Mouse (Mus musculus) gastrocnemius, postnatal 25 days (tissue): Measurements from ENCODE around the gene Sh3rf1. TPM values are rescaled to one million over a fixed set of nuclear protein-coding genes. Genes with fewer than 3 reads are reported as not detected.

Source experiments
- DNase-seq: peaks from one replicate; pipeline ENCODE4 v3.0.0; 2022
- total RNA-seq, 2 experiments: library from RNA; stranded (reverse); gene quantifications; 1 replicate in 1 of 2; 2 replicates in 1 of 2; pipeline ENCODE4 v1.2.3; 2021

The Sh3rf1 gene
- total RNA-seq, 2 experiments from 2014 or later, result 1.9 to 2.2 TPM

- no peak for DNase-seq
These were observed 63.2 kb downstream of the Sh3rf1 start for GRCm38 (mm10) chr8:61286795-61287385.

DNA sequence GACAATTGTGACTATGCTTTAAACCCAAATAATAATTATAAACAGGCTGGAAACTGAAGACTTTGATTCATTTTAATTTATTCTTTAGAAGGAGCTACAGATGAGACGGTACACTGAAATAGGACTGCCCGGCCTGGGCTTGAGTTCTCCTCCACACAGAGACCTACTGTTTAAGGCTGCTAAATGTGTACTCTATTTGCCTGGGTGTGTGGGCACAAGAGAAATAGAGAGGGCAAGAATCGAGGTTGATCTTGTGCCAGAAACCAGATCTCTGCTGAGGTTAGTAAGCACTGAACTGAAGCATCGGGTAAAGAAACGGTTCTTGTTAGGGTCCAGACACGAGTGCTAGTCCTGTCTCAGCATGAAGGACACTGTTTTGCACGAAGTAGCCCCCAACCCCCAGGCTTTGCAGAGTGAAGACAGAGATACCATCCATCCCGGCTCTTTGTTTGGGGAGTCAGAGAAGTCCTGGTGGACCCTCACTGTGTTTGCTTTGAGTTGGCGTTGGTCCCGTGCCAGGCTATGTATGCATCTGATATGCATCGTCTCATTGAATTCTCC is 64.4 kb downstream of the Sh3rf1 start:
- no peak for DNase-seq

DNA sequence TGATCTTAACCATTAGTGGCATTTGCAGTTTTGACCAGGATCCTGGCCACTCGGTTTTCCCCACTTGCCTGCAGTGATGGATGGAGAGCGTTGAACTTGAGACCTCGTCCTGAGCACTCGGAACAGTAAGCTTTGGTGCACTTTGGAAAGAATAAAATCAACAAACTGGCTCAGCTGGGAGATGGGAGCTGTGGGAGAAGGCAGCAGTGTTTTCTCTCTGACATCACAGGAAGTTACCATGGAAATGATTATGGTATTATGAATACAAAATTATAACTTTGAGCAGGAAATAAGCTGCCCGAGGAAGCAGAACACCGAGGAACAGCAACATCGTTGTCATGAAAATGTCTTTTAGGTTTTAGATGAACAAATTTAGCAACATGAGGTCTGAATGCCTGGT is 65.0 kb downstream of the Sh3rf1 start:
- DNase-seq, result no peak

- no peak for DNase-seq
These were observed 71.4 kb downstream of the Sh3rf1 start for GRCm38 (mm10) chr8:61295040-61295439.

- DNase-seq, result no peak
These were observed 71.8 kb downstream of the Sh3rf1 start for GRCm38 (mm10) chr8:61295441-61295840.

DNA sequence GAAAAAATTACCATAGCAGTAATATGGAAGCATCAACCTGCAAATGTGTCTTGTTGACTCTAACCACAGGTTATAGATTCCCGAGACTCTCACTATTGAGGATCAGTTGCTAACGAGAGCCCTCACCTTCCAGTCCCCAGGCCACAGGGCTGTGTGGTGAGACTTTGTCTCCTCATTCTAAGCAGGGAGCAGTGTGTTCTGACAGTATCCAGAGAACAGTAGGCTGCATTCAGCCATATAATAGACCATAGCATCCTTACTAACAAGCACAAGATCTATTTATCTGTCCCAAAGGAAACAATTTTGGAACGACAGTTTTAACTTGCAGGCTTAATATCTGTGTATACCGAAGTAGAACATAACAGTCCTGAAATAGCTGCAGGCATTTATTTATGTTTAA is 75.2 kb downstream of the Sh3rf1 start:
- no peak for DNase-seq

DNA sequence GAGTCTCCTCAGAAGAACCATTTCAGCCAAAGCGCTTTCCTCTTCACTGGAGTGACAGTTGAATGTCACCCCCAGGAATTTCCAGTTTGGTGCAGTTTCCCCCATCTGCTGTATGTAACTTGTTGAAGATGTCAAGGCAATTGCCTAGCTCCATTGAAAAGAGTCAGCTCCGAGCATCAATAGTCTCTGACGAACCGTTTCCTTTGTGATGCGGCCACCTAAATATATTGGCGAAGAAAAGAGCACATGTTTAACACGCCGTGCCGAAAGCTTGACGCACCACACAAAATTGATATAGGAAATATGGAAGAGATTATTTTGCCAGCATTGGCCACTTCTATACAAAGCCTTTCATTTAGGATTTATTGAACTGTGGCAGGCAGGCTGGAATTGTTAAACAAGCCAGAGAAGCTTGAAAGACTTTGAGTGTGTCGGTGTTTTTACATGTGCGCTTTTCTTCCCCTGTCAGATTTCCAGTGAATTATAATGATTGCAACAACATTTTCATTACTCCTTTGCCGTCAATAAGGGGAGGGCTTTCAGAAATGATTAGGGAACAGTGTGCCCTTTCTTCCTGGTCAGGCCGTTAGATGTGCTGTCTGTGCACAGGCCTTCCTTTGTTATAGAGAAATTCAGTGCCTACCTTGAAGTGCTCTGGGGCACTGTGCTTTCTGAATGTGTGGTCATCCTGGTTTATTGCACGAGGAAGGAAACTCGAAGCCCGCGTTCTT is 77.8 kb downstream of the Sh3rf1 start:
- no peak for DNase-seq

DNA sequence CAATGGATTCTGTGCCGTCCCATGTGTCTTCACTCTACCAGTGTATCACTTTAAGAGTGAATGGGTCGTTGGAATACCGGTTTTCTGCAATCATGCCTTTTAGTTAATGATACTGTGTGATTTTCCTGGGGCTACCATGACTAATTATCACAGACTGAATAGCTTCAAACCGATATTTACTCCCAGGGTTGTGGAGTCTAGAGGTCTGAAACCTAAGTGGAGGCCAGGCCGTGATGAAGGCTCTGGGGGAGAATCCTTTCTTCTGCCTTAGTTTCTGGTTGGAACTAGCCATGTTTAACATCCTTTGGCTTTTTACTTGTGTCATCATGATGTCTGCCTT is 78.3 kb downstream of the Sh3rf1 start:
- no peak for DNase-seq

GRCm38 (mm10) chr8:61305451-61306070 is 81.9 kb downstream of the Sh3rf1 start:
- no peak for DNase-seq

- no peak for DNase-seq
These were observed 82.9 kb downstream of the Sh3rf1 start for GRCm38 (mm10) chr8:61306501-61307112.

DNA sequence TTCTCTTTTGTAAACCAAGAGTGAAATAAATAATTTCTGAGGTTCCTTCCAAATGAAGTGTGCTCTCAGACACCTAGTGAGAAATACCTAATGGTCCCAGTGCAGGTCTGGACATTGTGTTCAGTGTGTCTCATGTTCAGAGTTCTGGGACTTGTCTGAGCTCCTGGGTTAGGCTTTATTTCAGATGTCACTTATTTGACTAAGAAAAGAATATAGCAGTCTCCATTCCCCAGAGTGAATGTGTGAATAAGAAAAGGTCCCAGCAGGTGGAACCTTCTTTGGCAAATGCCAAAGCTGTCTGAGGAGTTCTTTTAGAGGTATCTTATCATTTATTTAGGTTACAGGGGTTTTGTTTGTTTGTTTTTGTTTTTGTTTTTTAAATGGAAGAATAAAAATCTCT is 85.2 kb downstream of the Sh3rf1 start:
- DNase-seq, result no peak

- DNase-seq, result no peak
These were observed 86.1 kb downstream of the Sh3rf1 start for GRCm38 (mm10) chr8:61309530-61310402.

DNA sequence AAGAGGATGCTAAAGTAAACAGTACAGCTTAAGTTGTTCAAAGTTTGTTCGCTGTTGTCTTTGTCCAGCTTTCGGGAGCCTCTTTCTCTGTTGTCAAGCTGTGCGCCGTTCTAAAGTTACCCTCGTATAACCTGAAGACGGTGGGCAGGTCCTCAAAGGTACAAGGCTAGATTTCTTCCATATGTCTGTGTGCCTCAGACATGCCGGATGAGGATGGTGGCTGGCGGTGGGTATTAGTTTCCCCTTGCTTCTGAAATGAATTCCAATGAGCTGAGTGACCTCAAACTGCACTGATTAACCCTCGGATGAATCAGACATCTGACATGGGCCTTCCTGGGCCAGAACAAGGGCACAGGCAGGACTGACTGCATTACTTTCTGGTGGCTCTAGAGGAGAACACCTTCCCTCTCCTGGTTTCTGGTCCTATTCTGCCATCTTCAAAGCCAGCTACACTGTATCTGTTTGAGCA is 86.8 kb downstream of the Sh3rf1 start:
- DNase-seq, result no peak

- no peak for DNase-seq
These were observed 89.3 kb downstream of the Sh3rf1 start for GRCm38 (mm10) chr8:61313016-61313415.

DNA sequence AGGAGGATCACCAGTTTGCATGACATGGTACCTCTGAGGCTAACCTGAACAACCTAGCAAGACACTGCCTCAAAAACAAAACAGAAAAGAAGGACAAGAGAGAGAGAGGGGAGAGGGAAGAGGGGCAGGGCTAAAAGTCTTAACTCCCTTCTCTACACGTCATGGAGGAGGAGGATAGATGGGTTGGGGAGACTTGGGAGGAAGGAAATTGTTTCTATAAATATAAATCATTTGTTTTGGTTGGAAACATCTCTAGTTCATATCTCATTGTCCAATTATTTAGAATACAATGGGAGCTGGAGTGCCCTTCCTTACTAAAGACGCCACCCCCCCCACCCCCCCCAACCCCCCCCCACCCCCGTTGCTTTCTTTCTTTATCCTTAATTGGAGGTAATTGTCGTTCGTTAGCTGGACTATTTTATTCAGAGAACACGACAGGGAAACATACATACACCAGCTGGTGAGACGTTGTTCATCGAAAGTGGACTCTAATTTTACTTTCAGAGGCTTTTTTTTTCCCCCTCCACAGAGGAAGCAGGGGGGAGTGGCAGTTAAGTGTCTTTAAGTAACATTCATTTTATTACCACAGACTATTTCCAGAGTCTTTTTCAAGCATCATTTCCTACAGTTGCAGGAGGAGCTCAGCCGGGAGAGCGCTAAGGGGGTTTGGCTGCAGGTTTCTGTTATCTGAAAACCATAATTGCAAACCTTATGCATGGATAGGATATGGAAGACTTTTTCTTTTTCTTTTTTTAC is 92.5 kb downstream of the Sh3rf1 start:
- DNase-seq, result no peak

DNA sequence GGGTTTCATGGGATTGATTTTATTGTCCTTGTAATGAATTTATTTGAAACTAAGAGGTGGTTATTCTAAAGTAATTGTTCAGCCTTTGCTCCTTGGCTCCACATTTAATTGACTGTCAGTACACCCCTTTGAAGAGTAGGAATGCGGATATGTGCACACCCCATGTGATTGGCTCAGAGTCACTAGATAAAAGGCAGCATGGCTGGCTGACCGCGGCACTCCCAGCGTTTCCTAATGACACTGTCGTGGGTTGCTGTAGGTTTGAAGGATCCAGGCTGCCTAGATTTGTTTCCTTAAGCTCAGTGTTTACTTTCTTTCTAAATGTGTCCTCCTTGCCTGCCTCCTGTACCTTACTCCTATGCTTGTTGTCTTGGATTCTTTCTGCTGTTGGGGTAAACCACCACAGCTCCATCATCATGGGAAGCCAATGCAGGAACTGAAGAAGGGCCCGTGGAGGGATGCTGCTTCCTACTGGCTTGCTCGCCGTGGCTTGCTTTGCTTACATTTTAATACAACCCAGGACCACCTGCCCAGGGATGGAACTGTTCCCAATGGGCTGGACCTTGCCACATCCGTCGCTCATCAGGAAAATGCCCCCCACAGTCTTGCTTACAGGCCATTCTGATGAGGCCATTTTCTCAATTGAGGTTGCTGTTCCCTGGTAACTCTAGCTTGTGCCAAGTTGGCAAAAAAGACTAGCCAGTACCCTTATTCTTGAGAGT is 93.3 kb downstream of the Sh3rf1 start:
- DNase-seq, result no peak

- DNase-seq, result no peak
These were observed 94.0 kb downstream of the Sh3rf1 start for GRCm38 (mm10) chr8:61317535-61318136.

GRCm38 (mm10) chr8:61321216-61321615 is 97.5 kb downstream of the Sh3rf1 start:
- DNase-seq, result no peak

- DNase-seq, result no peak
These were observed 98.1 kb downstream of the Sh3rf1 start for GRCm38 (mm10) chr8:61321780-61322179.

- DNase-seq, result no peak
These were observed 98.8 kb downstream of the Sh3rf1 start for GRCm38 (mm10) chr8:61322462-61322861.
